Mouse (Mus musculus) limb, embryonic 13.5 days (tissue): Measurements from ENCODE around the gene Usp3. TPM values are rescaled to one million over a fixed set of nuclear protein-coding genes. Genes with fewer than 3 reads are reported as not detected.

Source experiments
- ATAC-seq: fragments of 200-750 bp; cut with Nextera tagmentation; 2 replicates; pipeline ENCODE4 v1.8.0; 2017; ENCODE audit warnings: low read depth, moderate number of reproducible peaks, moderate TSS enrichment; ENCODE audit not compliant: low FRiP score
- H3K27ac ChIP-seq: fragments of 300-500 bp; sonication (generic); 2 replicates; pipeline ENCODE4 v1.5.1; 2015; ENCODE audit warnings: inconsistent platforms, mild to moderate bottlenecking, moderate library complexity
- H3K27me3 ChIP-seq: fragments of 300-500 bp; sonication (generic); 2 replicates; pipeline ENCODE4 v1.6.1; 2015; ENCODE audit warnings: mild to moderate bottlenecking, inconsistent platforms
- H3K36me3 ChIP-seq: fragments of 300-500 bp; sonication (generic); 2 replicates; pipeline ENCODE4 v1.6.1; 2015; ENCODE audit warnings: inconsistent platforms, mild to moderate bottlenecking, moderate library complexity
- H3K4me1 ChIP-seq: fragments of 300-500 bp; sonication (generic); 2 replicates; pipeline ENCODE4 v1.6.1; 2015; ENCODE audit warnings: inconsistent platforms
- H3K4me2 ChIP-seq: fragments of 300-500 bp; sonication (generic); replicated peaks from 2 replicates; pipeline ENCODE4 v1.6.1; 2015; ENCODE audit warnings: inconsistent platforms, mild to moderate bottlenecking, moderate library complexity
- H3K4me3 ChIP-seq: fragments of 300-500 bp; sonication (generic); 2 replicates; pipeline ENCODE4 v1.5.1; 2015; ENCODE audit warnings: moderate library complexity, mild to moderate bottlenecking, inconsistent platforms
- H3K9ac ChIP-seq: fragments of 300-500 bp; sonication (generic); 2 replicates; pipeline ENCODE4 v1.6.1; 2015; ENCODE audit warnings: mild to moderate bottlenecking, inconsistent platforms
- H3K9me3 ChIP-seq: fragments of 300-500 bp; sonication (generic); 2 replicates; pipeline ENCODE4 v1.6.1; 2016; ENCODE audit warnings: inconsistent platforms
- WGBS: fragments of 180-500 bp; shearing (Covaris S2); methylation state at CpG from one replicate; pipeline ENCODE4 v1.1.7; 2015; 5-methylcytosine and 5-hydroxymethylcytosine counted together
- polyA plus RNA-seq: library from polyadenylated mRNA; unstranded; fragments of >200 nt; fragmentation: Nextera tagmentation; extraction: Ambion mirVana; gene quantifications from 2 replicates; pipeline ENCODE4 v1.2.1, GENCODE M21; 2015

The Usp3 gene
- polyA plus RNA-seq, 1 experiment from 2014 or later: 81.8 TPM

DNA sequence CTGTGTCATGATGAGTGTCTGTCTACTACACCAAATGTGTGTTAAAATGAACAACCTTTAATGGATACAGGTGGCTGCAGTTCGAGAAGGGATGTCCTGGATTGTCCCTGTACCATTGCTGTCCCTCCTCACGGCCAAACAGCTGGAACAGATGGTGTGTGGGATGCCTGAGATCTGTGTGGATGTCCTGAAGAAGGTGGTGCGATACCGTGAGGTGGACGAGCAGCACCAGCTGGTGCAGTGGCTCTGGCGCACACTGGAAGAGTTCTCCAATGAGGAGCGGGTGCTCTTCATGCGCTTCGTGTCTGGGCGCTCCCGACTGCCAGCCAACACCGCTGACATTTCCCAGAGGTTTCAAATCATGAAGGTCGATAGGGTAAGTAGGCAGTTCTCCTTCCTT lies 88.4 kb downstream of the Usp3 start:
- WGBS: 90% methylated on average over 13 of the region's 13 CpGs
- Histone ChIP-seq H3K9ac (no peak overlapping the region), H3K4me2 (no peak overlapping the region), H3K4me1 (0 out of 2 replicates have a peak, but pooled peaks cover under 1% of the 10 kb centered on the region), H3K27me3 (no peaks in the 10 kb centered on the region), H3K9me3 (no peaks in the 10 kb centered on the region), H3K36me3 (peaks cover 88% of the 10 kb centered on the region), H3K27ac (no peak overlapping the region), H3K4me3 (no peak overlapping the region)
- no peak for ATAC-seq

DNA sequence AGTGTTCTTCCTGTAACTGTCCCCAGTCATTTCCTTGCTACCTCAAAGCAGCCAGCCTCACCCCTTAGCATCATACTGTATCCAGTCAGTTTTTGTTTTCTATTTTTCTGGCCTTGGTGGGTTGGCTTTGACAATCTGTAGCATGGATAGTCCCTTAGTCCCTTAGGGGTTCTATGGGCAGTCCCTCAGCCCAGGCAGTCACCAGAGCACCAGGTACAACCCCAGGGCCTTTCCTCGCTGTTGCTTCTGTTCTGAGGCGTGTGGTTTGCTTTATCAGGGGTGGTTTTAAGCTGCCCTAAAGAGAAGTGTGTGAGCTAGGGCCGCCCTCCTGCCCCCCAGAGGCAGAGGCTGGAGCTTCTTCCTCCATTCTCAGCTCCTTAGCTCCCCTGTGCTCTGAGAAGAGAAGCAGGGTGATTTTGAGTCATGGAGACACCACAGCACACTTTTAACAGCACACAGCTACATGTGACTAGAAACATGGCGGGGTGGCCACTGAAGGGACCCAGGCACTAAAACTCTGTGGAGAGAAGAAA lies 89.0 kb downstream of the Usp3 start:
- Histone ChIP-seq H3K27me3 (no peaks in the 10 kb centered on the region), H3K27ac (no peak overlapping the region), H3K4me2 (no peak overlapping the region), H3K9me3 (no peaks in the 10 kb centered on the region), H3K4me3 (no peak overlapping the region), H3K9ac (no peak overlapping the region), H3K36me3 (peaks cover 82% of the 10 kb centered on the region), H3K4me1 (no peaks in the 10 kb centered on the region)
- ATAC-seq: no peak
- 75% methylated on average over 4 of the region's 4 CpGs for WGBS

DNA sequence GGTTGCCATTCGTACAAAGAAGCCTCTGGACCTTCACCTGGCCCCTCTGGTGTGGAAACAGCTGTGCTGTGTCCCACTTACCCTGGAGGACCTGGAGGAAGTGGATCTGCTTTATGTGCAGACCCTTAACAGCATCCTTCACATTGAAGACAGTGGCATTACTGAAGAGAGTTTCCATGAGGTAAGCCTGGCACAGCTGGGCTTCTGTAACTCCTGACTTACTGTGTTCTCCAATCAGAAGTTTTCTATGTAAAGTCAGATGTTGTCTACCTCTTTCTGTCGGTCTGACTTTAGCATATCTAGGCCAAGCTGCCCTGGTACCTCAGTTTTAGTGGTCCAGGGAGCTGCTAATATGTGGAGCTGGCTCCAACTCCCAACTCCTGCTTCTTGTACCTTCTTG lies 91.7 kb downstream of the Usp3 start:
- H3K27me3 ChIP-seq: no peaks in the 10 kb centered on the region
- H3K9ac ChIP-seq: no peak overlapping the region
- H3K27ac ChIP-seq: no peak overlapping the region
- 61% methylated on average over 2 of the region's 2 CpGs for WGBS
- no peak for ATAC-seq
- no peaks in the 10 kb centered on the region for H3K4me1 ChIP-seq
- H3K9me3 ChIP-seq: no peaks in the 10 kb centered on the region
- H3K4me2 ChIP-seq: no peak overlapping the region
- no peak overlapping the region for H3K4me3 ChIP-seq
- peaks cover 79% of the 10 kb centered on the region for H3K36me3 ChIP-seq

DNA sequence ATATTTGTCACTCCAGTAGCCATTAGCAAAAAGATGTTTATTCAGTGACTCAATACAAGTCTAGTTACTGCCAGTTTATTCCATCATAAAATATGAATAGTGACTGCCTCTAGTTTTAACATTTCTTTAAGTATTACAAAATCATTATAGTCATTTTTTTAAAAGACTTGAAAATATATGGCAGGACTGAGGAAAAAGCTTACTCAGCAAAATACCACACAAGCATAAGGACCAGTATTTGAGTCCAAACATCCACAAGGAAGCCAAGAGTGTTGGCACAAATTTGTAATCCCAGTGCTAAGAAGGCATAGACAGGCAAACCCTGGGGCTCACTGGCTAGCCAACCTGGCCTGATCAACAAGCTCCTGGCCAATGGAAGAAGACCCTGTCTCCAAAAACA lies 99.0 kb downstream of the Usp3 start:
- Histone ChIP-seq H3K9ac (no peak overlapping the region), H3K4me2 (no peak overlapping the region), H3K4me3 (no peak overlapping the region), H3K27me3 (no peaks in the 10 kb centered on the region), H3K27ac (no peak overlapping the region), H3K9me3 (no peaks in the 10 kb centered on the region), H3K4me1 (no peaks in the 10 kb centered on the region), H3K36me3 (peaks cover 89% of the 10 kb centered on the region)
- no peak for ATAC-seq

DNA sequence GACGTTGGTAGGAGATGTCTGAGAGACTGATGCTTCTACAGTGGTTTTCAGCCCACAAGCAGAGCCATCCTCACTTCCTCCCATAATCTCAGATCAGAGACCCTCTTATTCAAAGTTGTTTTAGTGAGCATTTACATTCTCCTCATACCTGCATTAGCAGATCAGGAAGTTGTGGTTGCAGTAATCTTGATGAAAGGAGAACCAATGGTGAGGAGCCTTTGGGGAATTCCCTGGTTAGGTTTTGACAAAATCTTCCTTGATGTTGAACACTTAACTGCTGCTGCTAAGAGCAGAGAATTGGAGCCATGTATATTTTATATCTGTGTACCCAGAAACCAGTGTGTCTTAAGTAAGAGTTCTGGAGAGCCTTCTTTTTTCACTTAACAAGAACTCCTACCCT lies 100.6 kb downstream of the Usp3 start:
- ATAC-seq: no peak
- H3K9me3 ChIP-seq: no peaks in the 10 kb centered on the region
- H3K4me3 ChIP-seq: no peak overlapping the region
- no peaks in the 10 kb centered on the region for H3K4me1 ChIP-seq
- no peak overlapping the region for H3K4me2 ChIP-seq
- H3K27ac ChIP-seq: no peak overlapping the region
- no peak overlapping the region for H3K9ac ChIP-seq
- no peaks in the 10 kb centered on the region for H3K27me3 ChIP-seq
- WGBS: 98% methylated on average over 1 of the region's 1 CpGs
- peaks cover 89% of the 10 kb centered on the region for H3K36me3 ChIP-seq

DNA sequence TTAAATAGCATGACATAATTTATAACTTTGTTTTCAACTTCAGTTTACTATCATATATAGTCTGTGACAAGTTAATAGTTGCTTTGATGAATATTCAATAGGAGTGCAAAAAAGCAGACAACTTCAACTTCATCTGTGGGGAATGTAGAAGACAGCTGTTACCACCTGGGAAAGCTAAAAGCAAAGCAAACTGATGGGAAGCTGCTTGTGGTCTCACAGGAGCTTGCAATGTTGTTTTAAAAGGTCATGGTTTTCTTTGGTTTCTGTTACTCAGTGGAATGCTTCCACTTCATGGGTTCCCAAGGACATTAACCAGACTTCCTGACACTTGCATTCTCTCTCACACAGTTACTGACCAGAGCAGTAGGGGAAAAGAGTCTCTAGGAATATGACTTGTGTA lies 104.2 kb downstream of the Usp3 start:
- Histone ChIP-seq H3K36me3 (peaks cover 81% of the 10 kb centered on the region), H3K4me1 (no peaks in the 10 kb centered on the region)
- ATAC-seq: no peak

DNA sequence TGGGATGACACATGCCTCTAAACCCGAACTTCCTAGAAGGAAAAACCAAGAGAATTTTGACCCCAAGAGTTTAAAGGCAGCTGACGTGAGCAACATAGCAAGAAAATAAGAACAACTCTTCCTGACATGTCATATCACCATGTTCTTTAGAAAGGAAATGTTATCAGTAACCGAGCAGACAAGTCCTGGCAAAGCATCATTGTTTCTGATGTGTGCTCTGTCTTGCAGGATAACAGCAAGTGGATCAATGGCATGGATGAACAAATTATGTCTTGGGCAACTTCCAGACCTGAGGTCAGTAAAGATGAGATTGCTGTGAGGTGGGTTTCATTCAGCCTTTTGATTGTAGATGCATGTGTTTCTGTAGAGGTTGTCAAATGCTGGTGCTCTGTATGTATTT lies 109.5 kb downstream of the Usp3 start:
- 90% methylated on average over 3 of the region's 3 CpGs for WGBS
- no peak overlapping the region for H3K27ac ChIP-seq
- no peak for ATAC-seq
- no peaks in the 10 kb centered on the region for H3K27me3 ChIP-seq
- H3K4me1 ChIP-seq: no peaks in the 10 kb centered on the region
- H3K36me3 ChIP-seq: peaks cover 63% of the 10 kb centered on the region
- no peak overlapping the region for H3K4me3 ChIP-seq
- no peak overlapping the region for H3K9ac ChIP-seq
- no peak overlapping the region for H3K4me2 ChIP-seq
- no peaks in the 10 kb centered on the region for H3K9me3 ChIP-seq

More for the DNA sequence above, 104.2 kb downstream of the Usp3 start:
- no peak overlapping the region for H3K4me3 ChIP-seq
- H3K4me2 ChIP-seq: no peak overlapping the region
- no peaks in the 10 kb centered on the region for H3K27me3 ChIP-seq
- H3K9ac ChIP-seq: no peak overlapping the region
- no peak overlapping the region for H3K27ac ChIP-seq
- H3K9me3 ChIP-seq: no peaks in the 10 kb centered on the region

DNA sequence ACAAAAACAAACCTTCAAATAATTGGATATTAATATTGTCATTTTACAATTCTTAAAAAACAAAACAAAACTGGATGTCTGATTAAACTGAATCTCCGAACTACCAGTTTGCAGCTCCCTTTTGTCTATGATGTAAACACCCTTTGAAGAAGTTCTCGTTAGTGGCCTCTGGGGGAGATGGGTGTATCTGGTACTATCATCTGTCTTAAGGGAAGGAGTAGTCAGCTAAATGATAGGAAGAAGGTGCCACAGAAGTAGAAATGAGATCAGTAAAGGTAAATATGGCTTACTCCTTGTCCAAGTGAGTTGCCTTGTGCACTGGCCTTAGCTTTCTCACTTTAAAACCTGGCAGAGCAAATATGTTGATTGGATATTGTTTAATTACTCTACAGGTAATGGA lies 115.2 kb downstream of the Usp3 start:
- Histone ChIP-seq H3K9me3 (no peaks in the 10 kb centered on the region), H3K4me3 (no peak overlapping the region), H3K4me1 (no peaks in the 10 kb centered on the region), H3K27ac (no peak overlapping the region), H3K9ac (no peak overlapping the region), H3K27me3 (no peaks in the 10 kb centered on the region), H3K36me3 (peaks cover 50% of the 10 kb centered on the region), H3K4me2 (no peak overlapping the region)
- no peak for ATAC-seq
- WGBS: 71% methylated on average over 2 of the region's 2 CpGs

DNA sequence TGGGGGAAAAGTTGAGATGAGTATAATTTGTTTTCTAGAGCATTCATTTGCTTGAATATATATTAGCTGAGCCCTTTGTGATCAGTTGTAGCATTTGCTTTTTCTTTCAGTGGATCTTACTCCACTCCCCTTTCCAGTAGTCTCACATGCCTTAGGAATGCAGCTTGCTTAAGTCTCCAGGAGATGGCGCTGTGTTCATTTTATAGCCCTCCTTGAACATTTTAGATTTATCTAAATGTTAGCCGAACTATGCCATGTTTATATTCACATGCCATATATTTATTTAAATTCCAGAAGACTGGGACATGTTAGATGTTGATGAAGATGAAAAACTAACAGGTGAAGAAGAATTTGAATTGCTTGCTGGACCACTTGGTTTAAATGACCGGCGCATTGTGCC lies 127.9 kb downstream of the Usp3 start:
- WGBS: 51% methylated on average over 4 of the region's 4 CpGs
- Histone ChIP-seq H3K36me3 (peaks cover 43% of the 10 kb centered on the region), H3K4me1 (no peaks in the 10 kb centered on the region), H3K9ac (no peak overlapping the region), H3K4me2 (no peak overlapping the region), H3K4me3 (no peak overlapping the region), H3K27me3 (no peaks in the 10 kb centered on the region), H3K9me3 (no peaks in the 10 kb centered on the region), H3K27ac (no peak overlapping the region)
- ATAC-seq: no peak

Other genes with a start within 250 kb of the Usp3 start
- 23.7 and 25.8 TPM in 2 replicates for gene Herc1, start 242.7 kb downstream of the Usp3 start, polyA plus RNA-seq
- gene Fbxl22, start 78.5 kb downstream of the Usp3 start, polyA plus RNA-seq: 5.3 and 5.9 TPM in 2 replicates
- 17.6 and 21.9 TPM in 2 replicates for gene Car12, start 120.5 kb upstream of the Usp3 start, polyA plus RNA-seq
- gene Aph1b, start 202.3 kb upstream of the Usp3 start, polyA plus RNA-seq: 10.7 and 10.8 TPM in 2 replicates
- gene Gm10647, start 203.9 kb upstream of the Usp3 start, polyA plus RNA-seq: 0.98 and 1.1 TPM in 2 replicates
- 4.2 and 5.1 TPM in 2 replicates for gene Aph1c, start 241.6 kb upstream of the Usp3 start, polyA plus RNA-seq